Mouse (Mus musculus) right cerebral cortex, postnatal 10 days (tissue): ENCODE measurements around the gene Tfdp2.
"Not testable (repeated sequence)": the region's sequence is repeated elsewhere in the genome, so short reads cannot be mapped to it uniquely, and the experiment has no call there.

Experiments used
- DNase-seq, 2 experiments: peaks; one replicate each; pipeline ENCODE4 v3.0.0; 2021; ENCODE audit warnings: low spot score in 2 of 2

Gene Tfdp2

DNA sequence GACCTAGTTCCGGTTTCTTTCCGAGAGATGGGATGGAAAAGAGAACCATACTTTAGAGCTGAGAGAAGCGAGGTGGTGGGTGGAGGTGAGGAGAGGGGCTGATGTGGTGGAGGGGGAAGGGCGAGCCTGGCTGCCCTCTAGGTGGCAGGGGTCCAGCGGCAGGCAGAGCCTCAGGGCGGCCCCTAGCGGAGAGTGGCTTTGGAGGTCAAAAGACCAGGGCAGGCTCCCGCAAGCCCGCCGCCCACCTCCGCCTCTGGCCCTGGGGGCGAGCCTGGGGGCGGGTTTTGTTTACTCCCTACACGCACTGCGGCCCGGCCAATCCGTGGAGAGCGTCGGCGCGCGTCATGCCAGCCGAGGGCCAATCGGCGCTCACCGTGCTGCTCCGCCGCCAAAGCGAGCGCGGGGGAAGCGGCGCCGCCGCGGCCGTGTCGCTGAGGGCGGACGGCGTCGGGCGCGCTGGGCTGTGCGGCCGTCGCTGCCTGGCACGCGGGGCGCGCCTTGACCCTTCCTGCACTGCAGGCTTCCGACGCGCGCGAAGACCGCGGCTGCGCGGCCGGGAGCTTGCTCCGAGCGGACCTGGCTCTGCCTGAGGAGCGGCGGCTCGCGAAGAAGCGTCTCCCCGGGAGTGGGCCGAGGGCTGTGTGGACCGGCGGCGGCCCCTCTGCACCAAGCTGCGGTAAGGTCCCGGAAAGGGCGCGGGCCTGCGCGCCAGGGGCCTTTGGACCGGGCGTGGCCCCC, at the start of gene Tfdp2:
TSS of gene Tfdp2 (plus strand) at position 391 of the 738 bp plus-strand sequence.
- DNase-seq: peak; percentile 92 to 93

DNA sequence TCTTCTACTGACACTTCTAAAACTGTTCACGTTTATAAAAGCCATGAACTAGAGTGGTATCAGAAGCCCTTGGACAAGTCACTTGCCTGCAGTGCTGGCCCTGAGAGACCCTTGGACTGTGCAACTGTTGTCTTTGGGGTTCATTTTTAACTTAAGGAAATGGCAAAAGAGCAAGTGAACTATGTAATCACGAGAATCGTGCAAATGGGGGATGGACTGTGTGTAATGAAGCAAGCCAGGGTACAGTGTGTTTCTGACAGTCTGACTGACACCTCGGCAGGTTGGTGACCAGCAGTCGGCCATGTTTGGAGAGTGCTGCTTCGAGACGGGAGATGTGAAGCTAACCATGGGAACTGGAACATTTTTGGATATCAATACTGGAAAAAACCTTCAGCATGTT, 43.3 kb upstream of the Tfdp2 start:
- no peak for DNase-seq

- DNase-seq: no peak
Observed at GRCm38 (mm10) chr9:96158431-96158830, 37.6 kb upstream of the Tfdp2 start.

- no peak for DNase-seq
Observed at GRCm38 (mm10) chr9:96159047-96159446, 37.0 kb upstream of the Tfdp2 start.

DNA sequence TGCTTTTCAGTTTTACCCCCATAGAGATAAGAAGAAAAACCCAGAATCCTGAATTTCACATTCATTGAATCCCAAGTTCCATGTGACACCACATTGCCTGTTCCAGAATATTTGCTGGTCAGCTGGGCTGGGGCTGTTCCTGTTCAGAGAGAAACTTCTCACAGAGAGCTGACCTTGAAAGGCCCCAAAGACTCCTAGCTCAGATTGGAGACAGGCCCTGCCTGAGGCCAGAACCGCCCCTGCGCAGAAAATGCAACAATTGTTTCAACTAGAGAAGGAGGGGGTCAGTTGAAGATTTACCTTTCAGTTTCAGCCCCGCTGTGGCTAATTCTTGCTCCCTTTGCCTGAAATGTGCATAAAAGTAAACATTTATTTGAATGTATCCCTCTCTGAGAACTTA, 35.3 kb upstream of the Tfdp2 start:
- no peak for DNase-seq

DNA sequence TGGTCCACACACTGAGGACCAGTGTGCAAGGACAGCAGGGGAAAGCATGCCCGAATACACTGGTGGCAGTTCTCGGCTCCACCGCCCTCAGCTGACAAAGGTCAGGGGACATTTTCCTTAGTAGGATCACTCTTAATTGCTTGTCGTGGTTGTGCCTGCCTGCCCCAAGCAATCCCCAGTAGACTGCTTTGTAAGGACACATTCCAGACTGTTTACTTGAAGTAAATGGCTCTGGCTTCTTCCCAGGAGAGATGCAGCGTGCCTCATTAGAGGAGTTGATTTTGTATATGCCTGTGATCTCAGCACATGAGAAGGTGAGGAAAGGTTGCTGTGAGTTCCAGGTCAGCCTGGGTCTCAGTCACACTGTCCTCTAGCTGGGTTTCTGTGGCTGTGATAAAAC, 33.7 kb upstream of the Tfdp2 start:
- no peak for DNase-seq

- DNase-seq: no peak
Observed at GRCm38 (mm10) chr9:96163443-96163842, 32.6 kb upstream of the Tfdp2 start.

DNA sequence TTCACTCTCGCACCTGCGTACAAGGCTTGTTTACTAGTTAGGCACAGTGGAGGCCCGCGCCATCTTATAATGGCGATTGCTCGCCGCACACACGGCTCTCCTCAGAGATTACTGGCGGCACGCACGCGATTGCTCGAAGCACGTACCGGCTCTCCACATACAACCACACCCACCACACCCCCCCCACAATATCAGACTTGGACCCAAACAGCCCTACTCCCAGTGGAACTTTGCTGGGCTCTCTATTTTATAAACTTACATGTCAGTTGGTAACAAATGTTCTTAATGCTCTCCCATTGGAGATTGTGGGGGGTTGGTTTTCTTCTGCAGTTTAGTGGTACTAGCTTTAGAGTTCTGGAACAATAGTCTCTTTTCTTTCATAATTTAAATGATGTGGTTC, 32.1 kb upstream of the Tfdp2 start:
- not testable (repeated sequence) for DNase-seq

DNA sequence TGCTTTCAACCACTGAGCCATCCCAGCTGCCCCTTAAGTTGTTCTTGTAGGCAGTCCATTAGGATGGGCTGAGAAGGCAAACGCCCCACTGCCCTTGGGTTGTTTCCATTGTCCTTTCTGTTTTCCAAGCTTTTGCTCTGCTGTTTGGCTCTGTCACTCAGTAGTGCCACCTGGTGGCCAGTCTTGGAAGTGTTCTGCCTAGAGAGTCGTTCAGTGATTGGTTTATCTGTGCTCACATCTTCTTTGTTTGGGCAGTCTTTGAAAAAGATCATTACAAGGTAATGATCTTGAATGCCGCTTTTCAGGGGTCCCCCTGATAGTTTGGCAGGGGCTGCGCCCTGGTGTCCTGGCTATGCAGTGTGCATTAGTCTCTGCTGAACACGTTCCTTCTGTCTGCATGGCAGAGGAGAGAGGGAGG, 28.9 kb upstream of the Tfdp2 start:
- DNase-seq: peak; percentile 32 to 46

DNA sequence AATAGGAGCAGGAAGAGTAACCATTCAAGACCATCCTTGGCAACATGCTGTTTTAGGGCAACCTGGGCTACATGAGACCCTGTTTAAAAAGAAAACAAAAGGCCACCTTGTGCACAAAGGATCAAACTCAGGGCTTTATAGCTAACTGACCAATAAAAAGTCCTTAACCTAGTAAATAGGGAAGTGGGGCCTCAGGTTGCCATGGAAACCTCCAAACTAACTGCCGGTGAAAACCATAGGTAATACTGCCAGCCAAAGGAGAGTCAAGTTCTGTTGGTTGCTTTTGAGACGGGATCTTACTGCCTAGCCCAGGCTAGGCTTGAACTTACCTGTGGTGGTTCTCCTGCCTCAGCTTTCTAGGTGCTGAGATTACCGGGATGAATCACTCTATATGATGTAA, 25.5 kb upstream of the Tfdp2 start:
- DNase-seq: no peak

GRCm38 (mm10) chr9:96184909-96185308, 11.2 kb upstream of the Tfdp2 start:
- no peak for DNase-seq

GRCm38 (mm10) chr9:96186701-96187100, 9.4 kb upstream of the Tfdp2 start:
- DNase-seq: no peak

DNA sequence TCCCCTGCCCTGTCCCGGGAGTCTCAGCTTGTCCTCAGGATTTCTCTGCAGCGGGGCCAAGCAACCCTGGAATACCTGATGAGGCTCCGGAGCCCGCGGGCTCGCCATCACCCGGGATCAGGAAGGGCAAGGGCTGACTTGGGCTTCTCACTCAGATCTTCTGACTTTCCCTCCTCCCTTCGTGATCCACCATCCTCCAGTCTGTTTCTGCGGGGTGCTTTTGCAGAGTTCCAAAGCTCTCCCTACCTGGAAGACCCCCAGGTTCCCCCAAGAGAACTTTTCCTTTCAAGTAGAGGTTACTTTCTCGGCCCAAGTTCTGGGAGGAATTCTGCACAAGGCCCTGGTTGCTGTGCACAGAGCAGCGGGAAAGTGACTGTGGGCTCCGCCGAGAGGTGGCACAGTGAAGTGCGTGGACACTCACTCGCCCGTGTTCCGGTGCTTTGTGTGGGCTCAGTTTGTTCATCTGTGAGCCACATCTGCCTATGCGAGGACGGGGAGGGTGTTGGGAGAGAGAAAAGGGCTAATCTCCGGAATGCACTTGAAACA, 634 bp downstream of the Tfdp2 start:
- DNase-seq: peak; percentile 59 to 67

GRCm38 (mm10) chr9:96197806-96198205, 1.7 kb downstream of the Tfdp2 start:
- no peak for DNase-seq

GRCm38 (mm10) chr9:96203663-96204062, 7.6 kb downstream of the Tfdp2 start:
- no peak for DNase-seq

DNA sequence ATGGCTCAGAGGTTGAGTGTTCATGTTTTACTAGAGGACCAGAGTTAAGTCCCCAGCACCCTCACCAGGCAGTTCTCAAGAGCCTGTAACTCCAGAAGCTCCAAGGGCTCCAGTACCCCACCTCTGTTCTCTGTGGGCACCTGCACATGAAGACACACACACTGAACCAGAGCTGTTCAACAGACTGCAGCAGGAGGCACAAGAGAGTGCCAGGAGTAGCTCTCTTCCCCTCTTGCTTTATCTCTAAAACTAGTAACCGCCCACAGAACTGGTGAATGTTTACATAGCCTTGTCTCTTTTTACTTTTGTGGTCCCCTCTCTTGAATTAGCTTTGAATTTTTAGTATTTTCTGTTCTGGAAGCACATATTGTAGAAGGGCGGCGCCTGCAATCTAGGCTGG, 11.4 kb downstream of the Tfdp2 start:
- DNase-seq: no peak

DNA sequence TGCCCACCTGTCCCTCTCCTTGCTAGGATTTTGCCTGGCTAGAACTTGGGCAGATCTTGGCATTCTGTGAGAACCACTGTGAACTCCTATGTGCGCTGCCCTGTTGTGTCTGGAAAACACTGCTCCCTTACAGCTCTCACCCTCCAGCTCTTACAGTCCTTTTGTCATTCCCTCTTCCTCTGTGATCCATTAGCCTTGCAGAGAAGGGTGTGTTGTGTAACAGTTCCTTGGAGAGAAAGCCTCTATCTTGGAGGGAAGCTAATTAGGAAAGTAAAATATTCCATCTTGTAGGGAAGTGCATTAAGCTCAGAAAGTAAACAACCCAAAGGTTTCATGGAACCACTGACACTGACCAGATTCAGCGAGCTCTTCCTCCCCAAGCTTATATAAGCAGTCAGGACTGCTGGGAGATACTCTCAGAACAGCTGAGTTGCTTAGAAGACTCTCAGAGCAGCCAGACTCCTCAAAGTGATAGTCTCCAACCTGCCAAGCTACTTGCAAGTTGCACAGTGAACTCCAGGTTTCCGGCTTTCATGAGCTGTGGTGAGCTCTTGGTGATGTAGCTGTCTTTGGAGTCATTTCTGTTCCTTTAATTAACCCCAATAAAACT, 17.1 kb downstream of the Tfdp2 start:
- no peak for DNase-seq

DNA sequence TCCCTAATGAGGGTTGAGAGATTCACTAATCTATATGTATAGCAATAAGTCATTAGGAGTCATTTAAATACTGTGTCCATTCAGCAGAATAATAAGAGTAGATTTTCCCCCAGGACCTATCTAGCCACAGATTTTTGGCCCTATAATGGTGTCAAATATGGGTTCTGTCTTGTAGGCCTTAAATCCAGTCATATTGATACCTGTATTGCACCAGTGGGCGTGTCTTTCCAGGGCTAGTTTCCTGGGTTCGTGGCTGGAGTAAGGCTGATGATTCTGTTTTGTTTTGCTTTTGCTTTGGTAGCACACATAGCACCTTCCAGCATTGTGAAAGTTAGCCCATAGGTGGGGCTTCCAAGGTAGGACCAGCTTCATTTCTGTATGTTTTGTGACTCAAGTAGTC, 18.1 kb downstream of the Tfdp2 start:
- no peak for DNase-seq

DNA sequence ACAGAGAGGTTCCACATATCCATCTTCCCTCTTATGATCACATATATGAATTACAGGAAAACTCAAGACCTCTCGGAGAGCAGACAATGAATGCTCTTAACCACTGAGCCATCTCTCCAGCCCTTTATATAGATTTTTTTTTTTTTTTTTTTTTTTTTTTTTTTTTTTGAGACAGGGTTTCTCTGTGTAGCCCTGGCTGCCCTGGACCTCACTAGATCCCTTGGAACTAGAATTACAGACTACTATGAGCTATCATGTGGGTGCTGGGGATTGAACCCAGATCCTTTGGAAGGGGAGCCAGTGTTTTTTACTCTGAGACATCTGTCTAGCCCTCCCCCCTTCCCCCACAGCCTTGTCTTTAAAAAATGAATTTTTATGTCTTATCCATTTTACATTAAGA, 21.2 kb downstream of the Tfdp2 start:
- no peak for DNase-seq

GRCm38 (mm10) chr9:96217799-96218198, 21.7 kb downstream of the Tfdp2 start:
- no peak for DNase-seq

DNA sequence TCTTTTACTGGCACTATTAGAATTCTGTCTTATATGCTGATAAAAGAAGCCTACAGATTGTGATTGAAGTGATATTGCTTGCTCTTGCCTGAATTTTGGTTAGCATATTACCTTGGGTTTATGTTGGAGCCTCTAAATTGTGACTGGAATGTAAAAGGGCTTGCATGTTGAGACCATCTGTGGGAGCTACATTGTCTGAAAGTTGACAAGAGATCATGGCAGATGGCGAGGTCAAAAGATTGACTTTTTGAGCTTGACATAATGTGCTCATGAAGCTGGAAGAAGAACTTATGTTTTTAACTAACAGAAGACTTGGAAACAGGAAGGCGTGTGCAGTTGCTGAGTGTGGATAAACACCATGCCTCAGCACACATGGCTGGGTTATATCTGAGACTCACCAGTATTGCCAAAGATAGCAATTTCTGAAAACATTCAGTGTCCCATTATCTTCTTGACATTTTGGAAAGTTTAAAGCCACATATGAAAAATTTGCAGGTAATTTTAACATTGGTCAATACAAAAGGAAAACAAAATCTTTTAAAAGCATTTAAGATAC, 23.1 kb downstream of the Tfdp2 start:
- no peak for DNase-seq

- no peak for DNase-seq
Observed at GRCm38 (mm10) chr9:96220419-96220818, 24.3 kb downstream of the Tfdp2 start.

- no peak for DNase-seq
Observed at GRCm38 (mm10) chr9:96223302-96223701, 27.2 kb downstream of the Tfdp2 start.
